Mouse (Mus musculus) CH12.LX (cell line): ENCODE data around the gene Tmem138. TPM values are rescaled to one million over a fixed set of nuclear protein-coding genes. Genes with fewer than 3 reads are reported as not detected.

Experiments used
- DNase-seq: peaks from one replicate; pipeline ENCODE4 v3.0.0-alpha.2; 2013; ENCODE audit errors: extremely low read depth
- H3K27ac ChIP-seq: 2 replicates; pipeline ENCODE4 v1.5.1; 2012; ENCODE audit warnings: low read depth, mild to moderate bottlenecking, control low read depth, moderate library complexity; ENCODE audit not compliant: insufficient read depth
- H3K27me3 ChIP-seq: replicated peaks from 2 replicates; pipeline ENCODE3; 2012; ENCODE audit warnings: inconsistent platforms
- H3K36me3 ChIP-seq, 2 experiments: replicated peaks in 1 of 2; 2 replicates each; pipeline versions ENCODE3 to v1.6.1; 2012; ENCODE audit warnings: inconsistent platforms in 1 of 2, low read length in 1 of 2, mild to moderate bottlenecking in 1 of 2, mixed read lengths in 1 of 2, moderate library complexity in 1 of 2; ENCODE audit not compliant: control insufficient read depth in 1 of 2, insufficient read depth in 1 of 2
- H3K4me1 ChIP-seq, 2 experiments: 2 replicates each; pipeline ENCODE4 v1.6.1; 2012; ENCODE audit warnings: inconsistent platforms in 1 of 2, moderate library complexity in 1 of 2; ENCODE audit not compliant: insufficient read depth in 2 of 2, control insufficient read depth in 1 of 2
- H3K4me2 ChIP-seq: 2 replicates; pipeline ENCODE4 v1.6.1; 2012; ENCODE audit warnings: low read depth, mild to moderate bottlenecking, control low read depth; ENCODE audit not compliant: poor library complexity, insufficient read depth, severe bottlenecking
- H3K4me3 ChIP-seq, 3 experiments: fragments of 150-350 bp in 1 of 3; sonication (generic) in 1 of 3; replicated peaks in 1 of 3; 2 replicates each; pipeline versions ENCODE3 to v1.5.1; 2011 to 2012; ENCODE audit warnings: low read depth in 2 of 3, low read length in 2 of 3, mild to moderate bottlenecking in 2 of 3, moderate library complexity in 2 of 3, control low read depth in 1 of 3, improper control_type of control experiment in 1 of 3, inconsistent platforms in 1 of 3, mixed read lengths in 1 of 3; ENCODE audit not compliant: poor library complexity in 1 of 3
- H3K79me2 ChIP-seq: replicated peaks from 2 replicates; pipeline ENCODE4 v1.6.1; 2012; ENCODE audit warnings: mild to moderate bottlenecking, moderate library complexity; ENCODE audit not compliant: control insufficient read depth, poor library complexity, insufficient read depth, severe bottlenecking; ENCODE audit errors: extremely low read depth
- H3K9ac ChIP-seq: 2 replicates; pipeline ENCODE4 v1.6.1; 2012; ENCODE audit warnings: low read depth, mild to moderate bottlenecking, control low read depth, moderate library complexity; ENCODE audit not compliant: insufficient read depth
- H3K9me3 ChIP-seq: replicated peaks from 2 replicates; pipeline ENCODE3; 2012; ENCODE audit warnings: low read length, inconsistent platforms, mixed read lengths
- CTCF ChIP-seq, 2 experiments: IDR thresholded peaks in 1 of 2; conservative IDR thresholded peaks in 1 of 2; 2 replicates each; pipeline ENCODE4 v1.5.1; 2011 to 2012; ENCODE audit warnings: low read depth in 2 of 2, low read length in 2 of 2, improper control_type of control experiment in 1 of 2, inconsistent platforms in 1 of 2, mild to moderate bottlenecking in 1 of 2, moderate library complexity in 1 of 2
- ELF1 ChIP-seq: IDR thresholded peaks from 2 replicates; pipeline ENCODE4 v1.6.1; 2014; ENCODE audit warnings: low read depth, mild to moderate bottlenecking, inconsistent platforms, low read length, improper control_type of control experiment
- ETS1 ChIP-seq: conservative IDR thresholded peaks from 2 replicates; pipeline ENCODE4 v1.6.1; 2012; ENCODE audit warnings: low read depth, mild to moderate bottlenecking, inconsistent platforms, low read length, improper control_type of control experiment, moderate library complexity
- GABPA ChIP-seq: IDR thresholded peaks from 2 replicates; pipeline ENCODE4 v1.6.1; 2012; ENCODE audit warnings: low read depth, low read length, improper control_type of control experiment, inconsistent platforms; ENCODE audit not compliant: insufficient replicate concordance
- HCFC1 ChIP-seq: IDR thresholded peaks from 2 replicates; pipeline ENCODE4 v1.6.1; 2012; ENCODE audit warnings: low read depth, mild to moderate bottlenecking, inconsistent platforms, low read length, improper control_type of control experiment
- IRF4 ChIP-seq: IDR thresholded peaks from 2 replicates; pipeline ENCODE4 v1.6.1; 2014; ENCODE audit warnings: low read depth, mild to moderate bottlenecking, inconsistent platforms, low read length, improper control_type of control experiment
- KAT2A ChIP-seq: IDR thresholded peaks from 2 replicates; pipeline ENCODE4 v1.6.1; 2012; ENCODE audit warnings: low read length, improper control_type of control experiment, inconsistent platforms; ENCODE audit not compliant: insufficient replicate concordance
- MAX ChIP-seq: IDR thresholded peaks from 2 replicates; pipeline ENCODE4 v1.6.1; 2011; ENCODE audit warnings: low read length, improper control_type of control experiment
- MEF2A ChIP-seq: IDR thresholded peaks from 2 replicates; pipeline ENCODE4 v1.6.1; 2014; ENCODE audit warnings: low read depth, mild to moderate bottlenecking, inconsistent platforms, low read length, improper control_type of control experiment, borderline replicate concordance
- MXI1 ChIP-seq: IDR thresholded peaks from 2 replicates; pipeline ENCODE4 v1.6.1; 2011; ENCODE audit warnings: mild to moderate bottlenecking, low read depth, low read length, improper control_type of control experiment
- MYC ChIP-seq: IDR thresholded peaks from 2 replicates; pipeline ENCODE4 v1.6.1; 2011; ENCODE audit warnings: low read depth, mild to moderate bottlenecking, improper control_type of control experiment, low read length
- NELFE ChIP-seq: IDR thresholded peaks from 2 replicates; pipeline ENCODE4 v1.6.1; 2011; ENCODE audit warnings: low read depth, low read length, improper control_type of control experiment
- NRF1 ChIP-seq: IDR thresholded peaks from 2 replicates; pipeline ENCODE4 v1.6.1; 2014; ENCODE audit warnings: low read depth, mild to moderate bottlenecking, inconsistent platforms, low read length, improper control_type of control experiment, moderate library complexity
- POLR2A ChIP-seq: IDR thresholded peaks from 2 replicates; pipeline ENCODE4 v1.6.1; 2011; ENCODE audit warnings: low read depth, mild to moderate bottlenecking, improper control_type of control experiment, low read length
- RAD21 ChIP-seq: IDR thresholded peaks from 2 replicates; pipeline ENCODE4 v1.6.1; 2011; ENCODE audit warnings: low read depth, mild to moderate bottlenecking, low read length, improper control_type of control experiment, moderate library complexity
- SIN3A ChIP-seq: IDR thresholded peaks from 2 replicates; pipeline ENCODE4 v1.6.1; 2012; ENCODE audit warnings: low read length, improper control_type of control experiment, inconsistent platforms
- SMC3 ChIP-seq: IDR thresholded peaks from 2 replicates; pipeline ENCODE4 v1.6.1; 2011; ENCODE audit warnings: low read depth, low read length, improper control_type of control experiment
- TBP ChIP-seq: conservative IDR thresholded peaks from 2 replicates; pipeline ENCODE4 v1.6.1; 2011; ENCODE audit warnings: low read depth, low read length, improper control_type of control experiment
- TCF12 ChIP-seq: IDR thresholded peaks from 2 replicates; pipeline ENCODE4 v1.6.1; 2014; ENCODE audit warnings: low read depth, mild to moderate bottlenecking, inconsistent platforms, low read length, improper control_type of control experiment
- ZC3H11A ChIP-seq: IDR thresholded peaks from 2 replicates; pipeline ENCODE4 v1.6.1; 2012; ENCODE audit warnings: low read depth, mild to moderate bottlenecking, inconsistent platforms, low read length, improper control_type of control experiment
- ZMIZ1 ChIP-seq: IDR thresholded peaks from 2 replicates; pipeline ENCODE4 v1.6.1; 2012; ENCODE audit warnings: low read depth, mild to moderate bottlenecking, inconsistent platforms, low read length, improper control_type of control experiment
- ZNF384 ChIP-seq: IDR thresholded peaks from 2 replicates; pipeline ENCODE4 v1.6.1; 2012; ENCODE audit warnings: low read depth, low read length, improper control_type of control experiment, inconsistent platforms
- dilution Hi-C: fragments of 300-500 bp; cut with MboI; formaldehyde crosslinking; loops from 2 replicates; pipeline ENCODE4 v1.14.3; 2020; ENCODE audit warnings: low sequenced_read_pairs; ENCODE audit not compliant: extremely low pct_unique_long_range_greater_than_20kb, extremely low pct_ligation_motif_present
- in situ Hi-C: fragments of 300-500 bp; cut with MboI; formaldehyde crosslinking; loops from 3 replicates; pipeline ENCODE4 v1.14.3; 2019; ENCODE audit warnings: low sequenced_read_pairs, low pct_ligation_motif_present, low pct_unique_long_range_greater_than_20kb, mixed read lengths
- polyA plus RNA-seq: library from polyadenylated mRNA; unstranded; fragments of >175 nt; gene quantifications from 2 replicates; pipeline ENCODE4 v1.2.1, GENCODE M21; 2012; ENCODE audit warnings: low read depth; ENCODE audit not compliant: insufficient read length
- total RNA-seq, 2 experiments: library from RNA; depleted of rRNA; stranded (reverse); fragments of 300-350 nt in 1 of 2; fragments of >200 nt in 1 of 2; gene quantifications; 2 replicates each; pipeline ENCODE4 v1.2.3; 2012 to 2014

Tmem138 gene
- total and polyA plus RNA-seq, 3 experiments, result 14.0 to 30.9 (median 14.7) TPM

DNA sequence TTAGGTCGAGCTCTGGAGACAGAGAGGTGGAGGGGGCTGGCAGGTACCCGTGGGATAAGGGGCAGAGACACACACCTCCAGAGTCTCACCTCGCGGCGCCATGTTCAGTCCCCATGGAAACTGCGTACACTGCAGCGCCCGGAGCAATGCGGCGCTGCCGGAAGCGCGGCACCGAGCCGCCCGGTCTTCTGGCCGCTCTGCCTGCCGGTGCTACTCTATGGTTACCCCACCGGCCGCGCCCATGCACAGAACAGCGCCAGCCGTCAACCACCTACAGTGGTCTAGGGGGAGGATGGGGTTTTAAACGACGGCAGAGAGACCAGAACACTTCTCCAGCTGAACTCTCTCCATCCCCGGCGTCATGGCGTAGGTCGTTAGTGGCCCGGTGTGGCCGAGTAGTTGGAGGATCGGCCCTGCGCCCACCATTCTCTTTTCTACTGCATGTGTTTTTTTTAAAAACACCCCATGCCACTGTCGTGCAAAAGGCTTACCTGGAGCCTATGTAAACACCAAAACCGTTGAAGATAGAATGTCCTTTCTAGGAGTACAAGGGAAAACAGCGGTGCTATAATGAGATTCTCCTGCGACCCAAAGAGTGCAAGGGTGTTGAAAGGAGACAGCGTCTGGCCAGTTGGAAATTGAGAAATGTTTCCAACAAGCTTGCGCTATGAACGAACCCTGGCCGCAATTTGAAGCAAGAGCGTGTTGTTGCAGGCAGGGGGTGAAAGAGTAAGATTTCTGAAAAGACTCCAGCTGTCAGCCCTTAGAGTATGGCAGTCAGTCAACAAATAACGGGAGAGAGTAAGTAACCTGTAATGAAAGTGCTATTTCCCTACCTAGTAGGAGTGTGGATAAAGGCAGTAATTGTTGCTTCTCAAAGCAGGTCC lies 21.3 kb downstream of the Tmem138 start, which contains the start of gene Tmem216:
Gene Tmem216 (minus strand): TSS at position 615 of the 887 bp plus-strand sequence.
- H3K4me1 ChIP-seq, result peaks cover 5 to 19% of the 10 kb centered on the region in 2 experiments
- H3K9me3 ChIP-seq, result no peaks in the 10 kb centered on the region
- dilution Hi-C loops, result no loop called here
- H3K79me2 ChIP-seq, result peaks cover 4% of the 10 kb centered on the region
- peak; percentile 74 for DNase-seq
- TF ChIP-seq NRF1 (peak; percentile 55), POLR2A (peak; percentile 60), ETS1 (no peak; the same call in 1 of the 2 replicates), MAX (peak; percentile 55; the same call in 1 of the 2 replicates), TCF12 (peak; percentile 92), RAD21 (no peak), NELFE (peak; percentile 71; the same call in 1 of the 2 replicates), SIN3A (peak; percentile 97), HCFC1 (peak; percentile 86), IRF4 (0 out of 2 replicates have a peak, but pooled peaks have one; percentile 42), SMC3 (no peak), MEF2A (peak; percentile 67), KAT2A (peak; percentile 54; the same call in 1 of the 2 replicates), TBP (peak; percentile 76), ELF1 (peak; percentile 90), GABPA (no peak), CTCF (conservative IDR thresholded peaks at IDR 0.05 in 1 of 2, IDR thresholded peaks at IDR 0.05 in 1 of 2; ENCODE audit: low read depth in 2 of 2, low read length in 2 of 2) (peak in 1 of 2 experiments; percentile 12; a peak in 1 of 4 replicates), MXI1 (peak; percentile 97), ZNF384 (peak; percentile 42; the same call in 1 of the 2 replicates), ZC3H11A (no peak), ZMIZ1 (peak; percentile 72; the same call in 1 of the 2 replicates), MYC (peak; percentile 67; the same call in 1 of the 2 replicates)
- TF ChIP-seq, all 38 proteins: peak for 17
- H3K27ac ChIP-seq, result peak within 1 kb of the TSS; percentile 2
- in situ Hi-C loops, result no loop called here
- H3K27me3 ChIP-seq, result no peaks in the 10 kb centered on the region
- H3K36me3 ChIP-seq, result peaks cover 8 to 31% of the 10 kb centered on the region in 2 experiments
- H3K4me2 ChIP-seq, result peak within 1 kb of the TSS; percentile 97
- peak within 1 kb of the TSS; percentile 71 to 79 (median 74) for H3K4me3 ChIP-seq
- peak within 1 kb of the TSS; percentile 64 for H3K9ac ChIP-seq
